Mouse (Mus musculus): ENCODE results near the gene Zbtb39.
"Not testable (repeated sequence)": the region's sequence is repeated elsewhere in the genome, so short reads cannot be mapped to it uniquely, and the experiment has no call there.

Zbtb39 gene

GRCm38 (mm10) chr10:127738151-127738882, 1.0 kb upstream of the Zbtb39 start:
- DNase-seq, result peak; percentile 34

DNA sequence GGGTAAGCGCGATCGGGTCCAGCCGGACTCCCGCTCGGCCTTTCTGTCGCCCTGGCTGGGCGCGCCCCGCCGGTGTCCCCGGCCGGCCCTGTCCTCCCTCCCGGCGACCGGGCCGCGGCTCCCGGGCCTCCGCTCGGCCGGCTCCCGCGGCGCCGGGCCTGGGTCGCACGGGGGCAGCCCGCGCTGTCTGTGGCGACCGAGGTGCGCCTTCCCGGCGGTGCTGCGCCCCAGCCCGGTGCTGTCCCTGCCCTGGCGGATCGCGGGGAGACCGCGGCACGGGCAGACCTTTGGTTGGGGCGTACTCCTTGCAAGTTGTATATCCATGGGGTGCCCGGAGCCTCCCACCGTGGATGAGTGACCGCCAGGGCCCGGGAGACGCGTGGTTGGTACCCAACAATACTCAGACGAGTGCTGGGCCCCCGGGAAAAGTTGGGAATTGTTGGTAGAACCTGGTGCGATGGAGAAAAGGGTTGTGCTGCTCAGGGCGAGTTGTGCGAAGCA, 373 bp downstream of the Zbtb39 start:
- DNase-seq, result peak; percentile 35

DNA sequence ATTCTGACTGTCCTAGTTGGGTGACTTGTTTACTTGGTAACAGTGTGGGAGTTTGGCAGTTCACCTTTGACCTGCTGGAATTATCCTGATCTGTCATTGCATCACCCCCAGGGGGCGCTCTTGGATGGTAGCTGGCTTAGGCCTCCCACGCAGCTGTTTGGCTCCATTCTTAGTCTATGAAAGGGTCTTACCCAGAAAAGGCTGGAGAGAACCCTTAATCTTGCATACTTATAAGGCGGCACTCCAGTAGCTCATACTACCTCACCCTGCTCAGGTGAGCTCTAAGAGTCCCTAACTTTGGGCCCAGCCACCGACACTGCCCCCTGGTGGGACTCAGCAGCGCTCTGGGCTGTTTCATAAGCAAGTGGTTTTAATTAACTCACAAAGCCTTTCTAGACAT, 5.3 kb downstream of the Zbtb39 start:
- no peak for DNase-seq

DNA sequence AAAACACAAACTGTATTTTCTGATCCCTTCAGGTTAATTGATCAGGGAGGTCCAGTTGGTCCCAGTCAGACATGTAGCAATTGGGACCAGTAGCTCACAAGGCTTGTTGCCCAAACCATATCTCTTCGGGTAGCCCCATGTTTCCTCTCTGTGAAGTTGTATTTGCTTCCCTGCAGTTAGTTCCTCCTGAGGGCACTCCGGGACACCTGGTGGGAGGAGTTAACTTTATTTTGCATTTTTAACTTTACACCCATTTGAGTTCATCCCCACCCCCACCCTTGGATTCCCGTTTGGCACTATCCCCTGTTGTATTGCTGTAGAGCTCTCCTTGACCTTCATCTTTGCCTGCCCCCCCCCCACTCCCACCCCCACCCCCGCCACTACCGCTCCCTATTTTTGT, 6.5 kb downstream of the Zbtb39 start:
- no peak for DNase-seq

- DNase-seq, result no peak
These were observed 7.9 kb downstream of the Zbtb39 start for GRCm38 (mm10) chr10:127747254-127747653.

DNA sequence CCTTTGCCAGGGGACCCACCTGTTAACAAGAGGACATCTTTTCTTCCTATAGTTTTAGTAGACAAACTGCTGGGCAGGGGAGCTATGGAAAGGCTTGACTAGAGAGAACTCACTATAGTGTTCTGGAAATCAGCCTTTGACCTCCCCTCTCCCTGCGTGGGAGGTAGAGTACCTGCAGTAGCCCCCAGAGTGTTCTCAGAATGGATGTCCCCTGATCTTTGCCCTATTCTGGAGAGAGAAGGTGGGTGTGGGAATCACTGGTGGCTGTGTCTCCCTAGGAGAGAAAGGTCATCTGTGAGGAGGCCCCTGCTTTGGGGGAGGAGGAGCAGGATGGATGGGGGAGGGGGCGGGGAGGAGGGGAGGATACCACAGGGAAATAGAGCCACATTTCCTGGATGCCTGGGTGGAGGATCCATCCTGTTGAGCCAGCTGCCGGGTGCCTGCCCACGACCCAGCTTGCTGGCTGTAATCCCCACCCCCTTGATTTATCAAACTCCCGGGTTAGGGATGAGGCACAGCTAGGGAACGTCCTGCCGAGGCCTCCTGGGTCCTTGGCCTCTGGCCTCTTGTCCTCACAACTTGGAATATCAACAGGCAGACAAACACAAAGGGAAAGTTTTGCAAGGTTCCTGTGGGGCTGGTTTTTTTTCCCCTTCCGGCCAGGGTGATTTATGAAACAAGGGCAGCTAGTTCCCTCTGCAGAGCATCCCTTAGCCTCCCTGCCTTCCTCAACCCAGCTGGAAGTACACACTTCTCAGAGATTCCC, 9.7 kb downstream of the Zbtb39 start:
- no peak for DNase-seq

DNA sequence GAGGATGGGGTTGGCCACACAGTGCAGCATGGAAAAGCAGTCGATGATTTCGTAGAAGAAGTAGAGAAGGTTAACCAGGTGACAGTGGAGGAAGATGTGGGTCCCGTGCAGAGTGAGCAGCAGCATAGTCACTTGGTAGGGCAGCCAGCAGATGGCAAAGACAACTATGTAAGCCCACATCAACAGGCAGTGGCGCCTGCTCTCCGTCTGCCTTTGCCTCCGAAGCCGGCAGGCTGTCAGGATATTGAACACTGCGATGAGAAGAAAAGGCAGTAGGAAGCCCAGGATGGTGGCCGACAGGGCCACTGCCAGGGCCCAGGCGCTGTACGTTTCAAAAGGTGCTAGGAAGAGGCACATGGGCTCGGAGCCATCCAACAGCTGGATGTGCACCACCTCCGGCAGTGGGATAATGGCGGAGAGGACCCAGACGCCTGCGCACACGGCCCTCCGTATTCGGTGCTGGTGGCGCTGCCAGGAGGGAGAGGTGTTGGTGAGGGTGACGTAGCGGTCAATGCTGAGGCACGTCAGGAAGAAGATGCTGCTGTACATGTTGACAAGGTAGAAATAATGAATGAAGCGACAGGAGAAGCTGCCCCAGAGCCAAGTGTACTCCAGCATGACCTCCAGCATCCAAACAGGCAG, 10.9 kb downstream of the Zbtb39 start:
- no peak for DNase-seq

DNA sequence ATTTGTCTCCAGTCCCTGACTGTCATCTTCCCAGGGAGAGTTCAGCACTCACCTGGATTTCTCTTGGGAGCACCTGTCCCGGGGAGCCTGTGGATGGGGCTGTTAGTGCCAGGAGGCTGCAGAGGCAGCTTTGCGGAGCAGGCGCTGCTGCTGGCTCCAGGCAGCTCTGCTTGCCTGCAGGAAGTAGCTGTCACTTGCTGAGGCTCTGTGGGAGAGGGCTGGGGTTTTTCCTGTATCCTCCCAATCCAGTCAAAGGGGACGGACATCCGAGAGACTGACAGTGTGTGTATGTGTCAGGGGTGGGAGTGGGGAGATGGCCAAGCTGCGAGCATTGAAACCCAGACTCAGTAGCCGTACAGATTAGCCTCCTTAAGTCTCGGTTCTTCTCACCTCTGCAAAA, 12.2 kb downstream of the Zbtb39 start, which contains the start of gene Gpr182:
Gene Gpr182, minus strand, starts transcription at position 185 of the 400 bp plus-strand sequence.
- DNase-seq, result no peak

DNA sequence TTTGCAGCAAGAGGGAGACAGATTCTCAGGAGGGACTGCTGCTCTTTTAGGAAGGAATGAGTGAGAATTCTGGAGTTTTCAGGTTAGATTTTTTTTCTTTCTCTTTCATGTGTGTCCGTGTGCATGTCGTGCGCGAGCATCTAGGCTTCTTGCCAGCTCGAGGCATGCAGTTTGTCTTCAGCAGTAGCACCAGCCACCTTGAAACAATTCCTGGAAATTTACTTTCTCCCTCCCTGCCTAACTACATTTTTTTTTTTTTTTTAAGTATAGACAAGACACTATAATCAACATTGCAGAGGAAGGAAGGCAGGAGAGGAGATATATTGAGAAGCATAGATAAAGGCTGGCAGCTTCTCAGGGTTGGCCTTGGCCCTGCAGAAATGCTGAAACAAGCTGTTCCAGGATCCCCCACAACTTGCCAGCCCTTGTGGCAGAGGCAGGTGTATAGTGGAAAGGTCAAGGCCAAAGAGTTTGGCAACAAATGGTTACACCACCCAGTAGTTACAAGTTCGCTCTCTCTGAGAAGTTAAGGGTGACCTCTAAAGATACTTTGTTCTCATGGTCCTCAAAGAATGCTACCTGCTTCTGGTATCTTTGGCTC, 15.3 kb downstream of the Zbtb39 start:
- no peak for DNase-seq

DNA sequence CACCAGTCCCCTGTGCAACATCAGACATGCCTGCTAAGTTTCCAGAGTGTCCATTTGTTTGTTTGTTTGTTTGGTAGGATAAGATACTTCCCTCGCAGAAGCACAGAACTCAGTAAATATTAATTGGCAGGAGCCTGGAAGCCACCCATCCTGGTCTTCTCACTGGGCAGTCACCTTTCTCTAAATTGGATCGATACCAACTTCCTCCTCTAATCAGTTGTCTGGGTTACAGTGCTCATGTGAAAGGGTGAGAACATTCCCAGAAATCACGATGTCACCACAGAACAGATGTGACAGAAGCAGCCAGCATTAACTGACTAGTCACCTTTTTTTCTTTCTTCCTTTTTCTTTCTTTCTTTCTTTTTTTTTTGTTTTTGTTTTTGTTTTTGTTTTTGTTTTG, 15.9 kb downstream of the Zbtb39 start:
- DNase-seq, result no peak

DNA sequence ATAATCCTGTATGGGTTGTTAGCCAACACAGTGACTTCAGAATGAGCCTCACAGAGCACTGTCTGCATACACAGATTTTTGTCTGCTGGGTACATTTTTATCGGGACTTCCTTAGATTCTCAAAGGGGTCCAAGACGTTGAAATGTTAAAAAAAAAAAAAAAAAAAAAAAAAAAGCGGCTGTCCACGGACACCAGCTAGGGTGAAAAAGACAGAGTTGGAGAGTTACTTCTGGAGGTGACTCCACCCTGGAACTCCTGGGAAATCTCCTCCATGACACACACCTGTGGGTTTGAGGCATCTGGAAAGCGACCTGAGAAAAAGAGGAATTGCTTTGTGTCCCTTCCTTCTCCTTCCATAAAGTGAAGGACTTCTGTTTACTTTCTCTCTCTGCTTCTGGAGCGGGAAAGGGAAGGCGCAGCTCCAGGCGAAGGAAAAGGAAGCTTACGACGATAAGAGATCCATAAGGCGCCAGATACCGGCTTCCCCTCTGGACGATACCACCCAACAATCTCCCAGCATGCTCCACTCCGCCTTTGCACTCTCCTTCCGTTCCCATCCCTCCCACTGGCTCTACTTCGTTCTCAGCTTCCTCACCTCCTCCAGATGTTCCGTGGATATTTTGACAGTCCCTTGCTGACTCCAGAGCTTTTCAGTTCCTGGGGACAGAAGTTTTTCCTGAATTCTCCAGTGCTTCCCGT, 16.6 kb downstream of the Zbtb39 start:
- no peak for DNase-seq

GRCm38 (mm10) chr10:127759181-127760110, 20.1 kb downstream of the Zbtb39 start, which contains the start of the genes Rdh1 and Rdh16f1:
TSS of gene Rdh1 (plus strand) at chr10:127759721.
TSS of gene Rdh16f1 (plus strand) at chr10:127759787.
- no peak for DNase-seq

GRCm38 (mm10) chr10:127762926-127763325, 23.6 kb downstream of the Zbtb39 start:
- not testable (repeated sequence) for DNase-seq

GRCm38 (mm10) chr10:127763914-127764680, 24.8 kb downstream of the Zbtb39 start:
- peak; percentile 50 for DNase-seq

- DNase-seq, result no peak
These were observed 27.2 kb downstream of the Zbtb39 start for GRCm38 (mm10) chr10:127766564-127766963.

- no peak for DNase-seq
These were observed 36.7 kb downstream of the Zbtb39 start, which contains the start of gene Rdh9 for GRCm38 (mm10) chr10:127776011-127776410. TSS of gene Rdh9 (plus strand) at chr10:127776386.

GRCm38 (mm10) chr10:127782321-127782720, 43.0 kb downstream of the Zbtb39 start:
- DNase-seq, result not testable (repeated sequence)

DNA sequence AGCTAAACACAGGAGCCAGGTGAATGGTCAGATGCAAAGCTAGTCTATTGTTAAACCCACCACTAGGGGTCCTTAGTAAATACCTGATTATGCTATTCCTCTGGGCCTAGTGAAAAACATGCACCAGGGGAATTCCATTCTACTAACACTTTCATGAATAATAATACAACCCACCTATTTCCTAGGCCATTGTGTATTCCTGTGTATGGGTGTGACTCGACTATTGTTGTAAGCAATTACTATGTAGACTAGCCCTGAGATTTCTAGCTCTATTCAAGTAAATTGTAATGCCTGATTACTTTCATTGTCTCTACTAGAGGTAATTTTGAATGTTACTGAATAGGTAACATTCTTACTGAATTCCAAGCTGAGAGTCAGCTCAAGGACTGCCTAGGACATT, 46.1 kb downstream of the Zbtb39 start:
- not testable (repeated sequence) for DNase-seq

Measured in cerebellum, adult 9-11 months (tissue).